Mouse (Mus musculus) MEL (cell line): ENCODE results near the gene Anp32e.
"Not testable (repeated sequence)": the region's sequence is repeated elsewhere in the genome, so short reads cannot be mapped to it uniquely, and the experiment has no call there.

ENCODE experiments used
- CTCF ChIP-seq, 3 experiments: IDR thresholded peaks in 2 of 3; conservative IDR thresholded peaks in 1 of 3; 2 replicates each; pipeline ENCODE4 v1.5.1; 2011 to 2012; ENCODE audit warnings: low read length in 3 of 3, low read depth in 2 of 3, mild to moderate bottlenecking in 2 of 3, improper control_type of control experiment in 1 of 3, inconsistent platforms in 1 of 3, mixed read lengths in 1 of 3, moderate library complexity in 1 of 3; ENCODE audit not compliant: control insufficient read depth in 1 of 3, insufficient read depth in 1 of 3, poor library complexity in 1 of 3, severe bottlenecking in 1 of 3
- MYB ChIP-seq: IDR thresholded peaks from 2 replicates; pipeline ENCODE4 v1.6.1; 2011; ENCODE audit warnings: mild to moderate bottlenecking, low read depth, low read length, improper control_type of control experiment
- POLR2A ChIP-seq, 2 experiments: IDR thresholded peaks; 2 replicates each; pipeline ENCODE4 v1.6.1; 2011 to 2012; ENCODE audit warnings: low read length in 2 of 2, mild to moderate bottlenecking in 2 of 2, control low read depth in 1 of 2, improper control_type of control experiment in 1 of 2, low read depth in 1 of 2, moderate library complexity in 1 of 2; ENCODE audit not compliant: control insufficient read depth in 1 of 2, insufficient read depth in 1 of 2, poor library complexity in 1 of 2
- TCF12 ChIP-seq: IDR thresholded peaks from 2 replicates; pipeline ENCODE4 v1.6.1; 2014; ENCODE audit warnings: low read depth, mild to moderate bottlenecking, inconsistent platforms, low read length, improper control_type of control experiment, moderate library complexity
- USF1 ChIP-seq: IDR thresholded peaks from 2 replicates; pipeline ENCODE4 v1.6.1; 2014; ENCODE audit warnings: low read depth, mild to moderate bottlenecking, inconsistent platforms, low read length, improper control_type of control experiment, moderate library complexity

DNA sequence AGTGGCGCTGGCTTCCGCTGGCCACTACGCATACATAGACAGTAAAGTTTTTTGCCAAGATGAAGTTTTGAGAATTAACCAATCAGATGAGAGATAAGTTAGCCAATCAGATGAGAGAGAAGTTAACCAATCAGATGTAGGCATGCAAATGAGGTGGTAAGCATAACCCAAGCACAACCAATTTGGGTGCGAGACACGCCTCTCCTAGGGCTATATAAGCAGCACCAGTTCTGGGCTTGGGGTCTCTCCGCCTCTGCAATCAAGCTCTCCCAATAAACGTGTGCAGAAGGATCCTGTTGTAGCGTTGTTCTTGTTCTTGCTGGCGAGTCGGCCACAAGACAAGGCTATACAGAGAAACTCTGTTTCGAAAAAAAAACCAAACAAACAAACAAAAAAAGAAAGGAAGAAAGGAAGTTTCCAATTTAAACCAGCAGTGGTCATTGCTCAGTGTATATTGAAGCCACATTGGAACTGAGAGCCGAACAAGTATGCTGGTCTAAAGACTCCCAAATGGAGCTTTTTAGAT, 25.7 kb downstream of the Anp32e start:
- TF ChIP-seq CTCF (IDR thresholded peaks at IDR 0.05 in 2 of 3, conservative IDR thresholded peaks at IDR 0.05 in 1 of 3; ENCODE audit: control insufficient read depth in 1 of 3, insufficient read depth in 1 of 3, low read depth in 2 of 3, low read length in 3 of 3, poor library complexity in 1 of 3, severe bottlenecking in 1 of 3); USF1; MYB; TCF12: not testable (repeated sequence)
- TF ChIP-seq POLR2A (IDR thresholded peaks at IDR 0.05; ENCODE audit: control insufficient read depth in 1 of 2, insufficient read depth in 1 of 2, low read depth in 1 of 2, low read length in 2 of 2, poor library complexity in 1 of 2), result peak in 1 of 2 experiments; percentile 64; a peak in 2 of 4 replicates
